Mouse (Mus musculus): ENCODE measurements at regions not wholly inside any gene's neighbourhood (a gene's known extent, or its start where the extent isn't known, plus 50 kb on each side); places are given as distances from the start of the nearest gene placed in this dataset.
A peak's percentile ranks its signal among the peaks of the same experiment; 100 is the strongest.

DNA sequence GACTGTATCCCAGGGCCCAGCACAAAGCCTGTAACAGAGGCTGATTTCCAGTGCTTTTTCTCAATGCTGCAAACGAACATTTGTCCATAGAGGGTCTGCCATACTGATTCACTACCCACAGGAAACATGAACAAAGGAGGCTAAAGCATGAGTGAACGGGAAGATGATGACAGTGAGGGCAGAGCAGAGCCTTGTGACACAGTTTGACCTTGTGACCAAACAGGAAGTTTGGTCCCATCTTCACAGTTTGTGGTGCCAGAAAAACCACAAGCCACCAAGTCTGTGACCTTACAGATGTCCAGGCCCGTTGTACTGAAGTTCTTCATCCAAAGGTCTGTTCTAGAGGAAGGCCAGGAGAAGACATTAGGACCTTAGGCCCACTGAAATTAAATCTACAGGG is 974.4 kb downstream of the Epha4 start:
- no peak for DNase-seq

DNA sequence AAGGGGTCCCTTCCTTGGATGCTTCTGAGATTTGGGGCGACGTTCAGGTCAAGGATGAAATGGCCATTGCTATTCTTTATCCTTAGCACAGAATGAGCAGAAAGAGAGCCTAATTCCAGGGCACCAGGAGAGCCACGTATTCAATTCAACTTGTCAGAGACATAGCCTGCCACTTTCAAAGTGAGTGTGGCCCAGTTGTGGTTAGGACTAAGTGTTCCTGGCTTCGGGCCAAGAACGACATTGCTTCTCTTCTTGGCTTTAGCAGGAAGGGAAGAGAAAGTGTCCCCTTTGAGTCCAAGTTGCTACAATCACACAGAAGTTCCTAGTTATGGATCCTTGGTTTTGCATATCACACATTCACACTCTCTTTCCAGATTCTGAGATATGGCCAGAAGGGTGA is 964.0 kb downstream of the Epha4 start:
- DNase-seq: no peak

DNA sequence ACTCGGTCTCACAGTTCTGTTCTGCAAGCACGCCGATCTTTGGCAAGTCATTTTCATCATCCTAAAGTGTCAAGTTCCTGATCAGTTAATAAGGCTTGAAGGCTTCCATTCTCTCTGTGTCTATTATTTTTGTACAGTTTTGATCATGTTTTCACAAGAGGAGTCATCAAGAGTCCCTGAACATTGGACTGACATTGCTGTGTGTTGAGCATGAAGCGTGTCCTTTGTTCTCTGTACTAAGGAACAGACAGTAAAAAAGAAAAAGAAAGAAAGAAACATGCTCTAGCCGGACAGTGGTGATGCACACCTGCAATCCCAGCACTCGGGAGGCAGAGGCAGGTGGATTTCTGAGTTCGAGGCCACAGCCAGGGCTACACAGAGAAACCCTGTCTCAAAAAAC is 955.4 kb downstream of the Epha4 start:
- DNase-seq: no peak

DNA sequence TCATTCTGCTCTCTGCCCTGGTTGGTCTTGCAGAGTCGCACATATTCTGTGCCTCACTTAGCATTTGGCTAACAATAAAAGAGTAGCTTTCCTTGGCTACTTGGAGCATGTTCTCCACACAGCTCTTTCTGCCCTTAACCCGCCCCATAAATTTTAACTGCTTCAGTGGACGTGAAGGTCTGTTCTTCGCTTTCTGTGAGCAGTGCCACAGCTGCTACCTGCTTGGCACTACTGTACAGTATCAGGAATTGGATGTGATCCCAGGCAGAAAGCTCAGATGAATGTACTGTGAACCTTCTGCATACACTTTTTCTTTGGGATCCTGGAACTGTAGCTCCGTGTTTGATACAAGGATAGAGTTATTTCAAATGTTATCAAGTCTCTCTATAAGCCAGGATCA is 939.4 kb downstream of the Epha4 start:
- no peak for DNase-seq

DNA sequence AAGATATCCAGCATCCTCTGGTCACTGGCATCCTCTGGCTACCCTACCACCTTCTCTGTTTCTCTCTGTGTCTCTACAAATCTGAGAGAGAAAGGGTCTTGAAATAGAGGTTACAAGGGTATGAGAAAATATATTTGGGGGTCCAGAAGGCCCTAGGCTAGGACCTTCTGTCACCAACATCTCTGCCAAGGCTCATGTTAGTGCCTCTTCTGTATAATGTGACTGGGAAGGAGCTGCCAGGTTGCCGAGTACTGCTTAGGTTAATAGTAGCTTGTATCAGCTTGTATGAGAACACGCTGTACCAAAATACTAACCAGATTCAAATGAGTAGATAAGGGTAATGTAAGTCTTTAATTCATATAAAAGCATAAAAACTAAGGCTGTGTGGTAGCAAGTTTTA is 929.0 kb downstream of the Epha4 start:
- DNase-seq: no peak

DNA sequence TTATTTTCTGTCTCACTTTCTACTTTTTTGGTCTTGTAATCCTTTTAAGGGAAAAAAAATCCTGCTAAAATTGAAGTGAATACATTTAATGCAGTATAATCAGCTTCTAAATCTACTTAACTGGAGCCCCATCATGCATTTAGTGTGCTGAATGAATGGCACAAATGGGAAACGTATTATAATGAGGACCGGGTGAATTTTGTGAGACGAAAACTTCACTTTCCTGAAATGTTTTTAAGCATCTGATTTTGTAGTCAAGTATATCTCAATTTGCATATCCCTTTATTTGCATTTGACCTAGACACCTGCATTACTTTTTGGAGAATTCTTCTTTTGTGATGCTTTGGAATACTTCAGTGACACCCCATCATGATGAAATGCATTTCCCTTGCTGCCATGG is 889.1 kb downstream of the Epha4 start:
- no peak for DNase-seq

DNA sequence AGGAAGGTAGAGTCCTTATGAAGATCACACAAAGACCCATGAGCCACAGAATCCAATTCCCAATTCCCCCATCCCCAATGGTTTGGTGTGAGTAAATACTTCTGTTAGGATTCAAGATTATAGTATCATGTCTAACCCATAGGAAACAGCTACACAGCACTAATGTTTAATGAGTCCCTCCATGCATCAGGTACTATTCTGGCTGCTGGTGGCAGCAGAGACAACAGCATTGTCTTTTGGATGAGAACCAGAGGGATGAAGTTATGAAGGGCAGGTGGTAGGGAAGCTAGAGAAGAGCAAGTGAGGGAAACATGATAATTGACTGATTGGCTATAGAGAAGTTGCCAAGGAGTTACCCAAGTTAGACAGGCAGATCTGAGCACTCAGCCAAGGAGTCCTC is 885.0 kb downstream of the Epha4 start:
- DNase-seq: no peak

DNA sequence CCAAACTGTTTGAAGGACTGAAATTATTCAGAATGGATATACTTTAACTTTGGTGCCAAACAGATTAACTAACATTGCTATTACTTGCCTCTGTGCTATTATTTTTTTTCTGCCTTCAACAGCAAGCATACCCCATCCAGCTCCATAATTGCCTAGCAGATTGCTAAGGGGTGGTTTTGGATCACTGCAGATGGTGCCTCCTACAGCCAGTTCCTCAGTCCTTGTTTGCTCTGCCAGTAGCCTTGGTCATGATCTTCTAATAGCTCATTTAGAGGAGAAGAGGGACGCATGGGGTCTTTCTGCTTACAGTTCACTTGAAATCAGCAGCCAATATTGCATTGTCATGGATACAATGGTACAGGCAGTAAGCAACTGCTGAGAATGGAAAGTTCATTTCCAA is 880.8 kb downstream of the Epha4 start:
- DNase-seq: no peak

DNA sequence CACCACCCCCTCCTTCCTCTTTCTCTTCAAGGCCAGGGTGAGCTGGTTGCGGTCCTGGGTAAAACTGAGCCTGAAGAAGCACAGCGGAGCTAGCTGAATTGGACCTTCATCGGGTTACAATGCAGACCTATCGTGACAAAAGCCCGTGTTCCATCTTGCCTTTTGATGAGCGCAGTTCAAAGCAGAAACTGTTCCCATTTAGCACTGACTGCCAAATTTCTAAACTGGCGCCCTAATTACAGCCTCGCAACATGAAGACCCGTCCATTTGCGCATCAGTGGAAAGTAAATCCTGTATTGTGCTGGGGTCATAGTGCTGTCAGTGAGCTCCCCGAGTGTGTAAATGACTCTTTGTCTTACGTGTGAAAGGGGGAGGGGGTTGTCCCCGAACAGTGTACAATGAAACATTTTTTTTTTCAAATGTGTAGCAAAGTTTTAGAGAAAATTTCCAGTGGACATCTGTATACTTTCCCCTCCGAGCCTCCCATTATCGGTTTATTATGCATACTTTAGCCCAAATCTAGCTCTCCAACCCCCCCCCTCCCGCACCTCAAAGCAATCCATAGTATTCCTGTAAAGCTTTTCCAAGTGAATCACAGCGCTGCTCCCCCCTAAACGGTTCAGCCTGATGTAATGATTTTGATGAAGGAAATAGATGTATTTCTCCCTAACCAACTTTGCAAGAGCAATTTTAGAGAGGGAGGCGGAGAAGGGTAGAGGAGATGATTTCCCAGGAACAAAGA is 877.4 kb downstream of the Epha4 start:
- no peak for DNase-seq

DNA sequence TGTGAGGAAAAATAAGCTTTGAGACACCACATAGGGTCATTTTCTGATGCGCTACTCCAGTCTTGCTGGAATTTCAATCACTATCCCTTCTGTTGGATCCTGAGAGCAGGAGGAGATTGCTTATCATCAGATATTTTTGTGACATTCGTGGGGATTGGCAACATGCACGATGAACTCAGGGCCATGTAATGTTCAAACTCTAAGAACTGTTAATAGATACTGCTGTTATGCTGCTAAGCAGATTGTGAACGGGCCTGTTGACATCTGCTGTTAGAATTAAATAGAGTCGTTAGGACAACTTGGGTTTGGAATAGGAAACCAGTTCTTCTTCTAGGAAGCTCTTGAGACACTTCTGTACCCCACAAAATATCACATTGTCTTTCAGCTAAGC is 876.9 kb downstream of the Epha4 start:
- no peak for DNase-seq

DNA sequence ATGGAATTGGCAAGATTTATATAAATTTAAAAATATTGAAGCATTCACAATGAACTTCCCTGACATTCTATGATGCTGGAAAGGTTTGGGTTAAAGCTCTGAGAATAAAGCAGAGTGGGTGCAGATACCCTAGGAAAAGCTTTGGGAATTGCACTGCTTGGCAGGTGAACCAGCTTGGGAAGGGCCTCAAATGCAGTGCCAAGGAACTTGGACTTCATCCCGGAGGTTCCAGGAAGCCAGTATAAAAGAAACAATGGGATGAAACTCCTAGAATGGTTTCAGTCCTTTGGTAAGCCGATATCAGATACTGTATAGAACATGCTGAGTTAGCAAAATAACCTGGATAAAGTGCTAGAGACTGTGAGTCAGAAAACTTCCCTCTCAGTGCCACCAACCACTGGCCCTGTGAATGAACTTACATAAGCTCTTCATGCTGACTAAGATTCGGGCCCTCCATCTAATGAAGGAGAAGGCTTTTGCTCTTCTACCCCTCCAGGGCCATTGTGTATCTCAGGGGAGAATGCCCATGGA is 873.6 kb downstream of the Epha4 start:
- no peak for DNase-seq

DNA sequence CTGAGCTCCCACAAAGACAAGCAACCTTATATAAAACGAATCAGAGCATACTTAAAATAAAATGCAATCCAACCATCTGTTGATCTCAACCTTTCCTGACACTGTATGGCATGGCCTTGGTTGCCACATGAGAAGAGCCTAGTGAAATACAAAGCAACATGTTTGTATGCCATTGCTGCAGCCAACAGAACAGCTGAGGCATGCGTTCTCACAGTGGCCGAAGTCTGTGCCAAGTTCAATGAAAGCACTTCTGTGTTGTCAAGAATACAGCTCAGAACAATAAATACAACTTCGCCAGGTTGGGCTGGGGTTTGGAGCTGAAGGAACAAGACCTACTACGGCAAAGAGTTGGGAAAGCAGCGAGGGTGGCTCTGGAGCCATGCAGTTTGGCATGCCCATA is 872.2 kb downstream of the Epha4 start:
- DNase-seq: no peak

DNA sequence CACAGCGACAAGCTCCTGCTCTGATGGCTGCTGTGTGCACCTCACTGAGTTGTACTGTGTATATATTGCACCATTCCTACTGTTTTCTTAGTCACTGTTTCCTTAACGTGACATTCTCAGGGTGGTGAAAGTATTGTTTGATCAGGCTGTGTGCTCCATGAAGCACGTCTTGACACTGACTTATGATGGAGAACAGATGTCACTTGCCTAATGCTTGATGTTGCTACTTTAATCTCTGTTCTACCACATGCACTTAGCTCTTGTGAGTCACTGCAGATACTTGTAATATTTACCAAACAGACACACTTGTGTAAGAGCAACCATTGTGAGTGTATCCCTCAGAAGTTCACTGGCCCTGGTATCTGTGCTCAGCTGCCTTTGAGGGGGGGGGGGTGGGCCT is 870.0 kb downstream of the Epha4 start:
- DNase-seq: no peak

DNA sequence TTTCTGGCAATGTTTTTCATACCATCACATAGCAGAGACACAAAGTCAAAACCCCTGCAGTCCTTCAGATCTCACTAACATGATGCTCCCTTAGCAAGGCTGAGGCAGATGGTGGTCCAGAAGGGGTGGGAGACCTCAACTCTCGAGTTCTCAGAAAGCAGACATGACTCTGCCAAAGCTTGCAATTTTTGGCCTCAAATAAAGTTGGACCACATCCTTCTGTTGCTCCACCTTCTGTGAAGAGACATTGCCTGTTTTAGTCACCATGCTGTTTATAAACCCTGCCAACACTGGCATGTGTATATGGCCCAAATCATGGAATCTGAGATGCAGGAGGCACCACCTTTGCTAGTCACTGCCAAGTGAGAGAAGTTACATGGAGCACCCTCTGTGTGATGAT is 860.1 kb downstream of the Epha4 start:
- DNase-seq: no peak

DNA sequence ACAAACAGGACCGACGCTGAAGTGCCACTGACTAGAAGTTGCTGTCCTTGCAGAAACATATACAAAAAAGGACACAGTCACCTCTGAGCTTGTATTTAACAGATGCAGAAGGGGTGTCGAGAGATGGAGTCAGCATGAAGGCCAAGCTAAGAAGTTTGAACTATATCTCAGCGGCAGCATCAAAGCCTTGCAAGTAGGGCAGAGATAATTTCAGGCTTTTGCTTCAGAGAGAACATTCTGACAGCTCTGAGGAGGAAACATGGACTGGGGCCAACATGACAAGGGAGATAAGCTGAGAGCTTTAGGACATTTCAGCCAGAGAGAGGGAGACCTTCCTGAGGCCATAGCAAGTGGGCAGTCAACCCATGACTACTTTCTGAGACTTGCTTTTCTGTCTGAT is 856.7 kb downstream of the Epha4 start:
- no peak for DNase-seq

DNA sequence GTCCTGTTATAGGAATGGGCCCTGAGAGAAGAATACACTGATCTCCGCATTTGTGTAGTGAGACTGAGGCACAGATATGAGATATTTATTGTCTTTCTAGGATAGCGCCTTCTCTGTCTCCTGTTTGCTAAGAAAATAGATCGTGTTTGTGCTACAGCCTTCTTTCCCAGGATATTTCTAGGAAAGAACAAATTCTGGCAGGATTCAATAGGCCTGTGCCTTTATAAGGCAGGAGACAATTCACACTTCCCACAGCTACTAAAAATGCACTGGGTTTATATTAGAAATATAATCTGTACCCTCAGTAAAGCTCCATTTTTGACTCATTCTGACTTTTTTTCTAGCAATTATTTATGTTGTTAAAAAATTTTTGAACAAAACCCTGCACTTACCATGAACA is 854.7 kb downstream of the Epha4 start:
- no peak for DNase-seq

DNA sequence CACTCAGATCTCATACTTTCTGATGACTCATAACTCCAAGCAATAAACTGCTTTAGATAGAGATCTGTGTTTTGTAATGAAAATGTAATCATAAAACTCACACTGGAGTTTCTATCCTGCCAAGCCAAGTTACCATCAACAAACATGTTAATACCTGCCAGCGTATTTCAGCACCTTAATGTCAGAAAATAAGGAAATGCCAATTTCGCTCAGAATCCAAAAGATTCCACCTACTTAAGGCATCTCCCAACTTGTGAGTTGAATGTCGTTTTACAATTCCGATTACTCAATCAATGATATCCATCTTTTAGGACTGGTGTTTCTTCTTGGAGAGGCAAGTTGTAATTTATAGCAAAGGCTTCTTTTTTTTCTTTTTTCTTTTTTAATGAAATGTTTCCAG is 850.5 kb downstream of the Epha4 start:
- DNase-seq: no peak

DNA sequence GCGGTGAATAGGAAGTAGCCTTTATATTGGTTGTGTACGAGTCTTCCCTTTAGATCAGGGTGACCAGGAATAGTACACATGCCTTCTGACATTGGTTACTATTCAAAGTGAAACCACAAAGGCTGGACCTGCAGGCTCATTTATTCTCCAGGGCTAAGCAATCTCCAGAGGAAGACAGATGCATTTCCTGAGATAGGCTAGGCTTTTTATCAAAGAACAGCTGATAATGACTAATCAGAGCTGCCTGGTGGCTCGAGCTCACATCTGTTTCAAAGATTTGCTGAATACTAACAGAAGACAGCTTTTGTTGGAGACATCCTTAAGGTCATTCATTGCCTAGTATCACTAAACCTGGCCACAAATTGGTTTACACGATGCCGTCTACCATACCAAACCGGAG is 838.1 kb downstream of the Epha4 start:
- DNase-seq: no peak

DNA sequence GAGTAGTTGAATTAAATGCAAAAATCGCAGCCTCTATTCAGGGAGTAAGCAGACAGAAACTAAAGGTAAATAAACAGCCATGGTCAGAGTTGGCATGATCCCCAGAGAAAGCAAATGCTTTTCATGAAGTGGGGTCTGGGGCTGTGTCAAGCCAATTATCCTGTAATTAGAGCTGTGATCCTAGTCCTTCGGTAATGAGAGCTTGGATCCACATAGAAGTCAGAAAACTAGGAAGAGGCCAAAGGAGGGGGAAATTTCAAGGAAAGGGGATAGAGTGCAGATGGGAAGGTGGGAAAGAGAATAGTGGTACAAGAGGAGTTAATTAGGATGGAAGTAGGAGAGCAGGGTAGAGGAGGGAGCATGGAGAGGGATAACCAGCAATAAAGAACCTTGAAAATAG is 809.3 kb downstream of the Epha4 start:
- no peak for DNase-seq

DNA sequence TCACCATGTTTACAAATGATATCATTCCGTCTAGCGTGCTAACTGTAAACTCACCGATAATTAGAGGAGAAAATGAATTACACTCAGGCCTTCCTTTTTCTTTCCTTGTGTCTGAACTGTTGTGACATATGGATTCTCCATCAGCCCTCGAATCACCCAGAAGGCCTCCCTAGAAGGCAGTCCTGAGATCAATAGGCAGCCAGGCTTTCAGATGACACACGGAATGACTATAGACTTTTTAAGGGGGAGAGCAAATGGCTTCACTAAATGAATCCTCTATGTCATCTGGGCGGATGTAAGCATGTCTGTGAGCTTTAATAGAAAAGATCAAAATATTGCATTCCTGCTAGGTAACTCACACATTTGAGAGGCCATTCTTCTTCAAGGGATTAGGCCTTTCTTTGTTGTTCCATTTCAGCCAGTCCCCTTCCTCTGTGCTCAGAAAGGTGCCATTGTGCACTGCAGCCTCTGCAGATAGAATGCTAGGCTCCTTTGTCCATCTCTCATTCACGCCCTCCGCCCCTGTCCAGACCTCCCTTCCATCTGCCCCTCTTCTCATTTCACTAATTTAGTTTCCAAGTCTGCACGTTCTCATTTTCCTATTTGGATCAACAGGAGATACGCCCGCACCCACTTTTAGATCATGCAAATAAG is 797.1 kb downstream of the Epha4 start:
- DNase-seq: no peak

DNA sequence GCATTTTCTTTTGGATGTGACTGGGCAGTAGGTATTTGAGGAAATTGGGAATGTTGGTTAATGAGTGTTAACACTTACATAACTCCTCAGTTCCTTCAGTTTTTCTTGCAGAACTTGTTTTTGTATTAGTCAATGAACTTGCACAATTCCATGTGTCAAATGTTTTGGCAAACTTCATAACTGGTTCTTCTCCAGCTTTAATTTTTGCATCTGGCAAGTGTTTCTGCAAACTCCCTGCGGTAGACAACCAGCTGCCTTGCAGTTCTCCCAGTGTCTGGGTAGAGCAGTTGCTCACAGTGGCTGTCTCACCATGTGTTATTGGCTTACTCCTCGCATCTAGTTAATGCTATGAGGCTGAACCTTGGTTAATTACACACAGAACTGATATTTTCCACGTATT is 790.4 kb downstream of the Epha4 start:
- DNase-seq: peak; percentile 3

DNA sequence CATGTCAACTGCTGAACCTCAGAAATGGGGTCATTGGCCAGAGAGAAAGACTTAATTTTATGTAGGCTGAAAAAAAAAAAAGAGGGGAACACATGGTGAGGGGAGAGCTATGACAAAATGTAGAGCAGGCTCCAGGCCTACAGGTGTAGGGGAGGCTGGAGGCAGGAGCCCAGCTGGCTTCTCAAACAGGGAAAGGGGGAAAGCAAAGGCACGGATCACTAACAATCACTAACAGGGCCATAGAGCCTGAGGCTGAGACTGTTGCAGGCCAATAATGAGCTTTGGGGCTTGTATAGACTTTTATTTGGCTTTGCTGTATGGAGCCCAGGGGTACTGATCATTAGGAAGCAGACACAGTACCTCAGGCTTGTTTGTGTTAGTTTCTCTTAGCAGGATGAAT is 777.9 kb downstream of the Epha4 start:
- no peak for DNase-seq

DNA sequence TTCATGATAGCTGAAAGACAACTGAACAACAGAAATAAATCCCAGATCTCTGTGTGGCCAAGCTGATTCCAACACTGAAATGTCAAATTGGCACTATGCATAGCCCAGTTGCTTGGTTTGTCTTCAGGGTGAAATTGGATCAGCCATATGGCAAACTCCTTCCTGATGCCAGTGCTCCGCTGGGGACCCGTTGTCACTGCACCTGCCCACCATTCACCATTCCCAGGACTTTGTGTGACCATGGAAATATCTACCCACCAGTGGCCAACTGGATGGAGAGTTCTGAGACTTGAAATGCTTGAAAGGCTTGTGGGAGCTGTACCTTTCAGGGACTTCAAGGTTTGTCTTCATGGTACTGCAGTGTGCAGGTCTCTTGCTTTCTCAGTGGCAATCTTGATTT is 777.2 kb downstream of the Epha4 start:
- no peak for DNase-seq

DNA sequence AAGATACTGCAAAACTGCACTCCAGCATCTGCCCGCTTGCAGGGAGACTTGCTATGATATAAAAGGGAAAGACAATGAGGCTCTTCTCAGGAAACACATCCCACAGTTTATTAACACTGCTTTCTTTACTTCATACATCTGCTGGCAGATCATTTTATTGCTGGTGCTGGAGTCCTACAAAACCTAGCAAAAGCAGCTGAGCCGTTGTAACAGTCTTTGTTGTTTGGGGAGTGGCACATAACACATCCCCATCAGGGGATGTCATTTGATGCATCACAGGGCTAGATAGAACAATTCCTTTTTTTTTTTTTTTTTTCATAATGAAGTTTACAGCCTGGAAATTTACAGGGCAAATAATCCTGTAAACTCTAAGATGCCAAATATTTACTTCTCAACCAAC is 742.2 kb downstream of the Epha4 start:
- no peak for DNase-seq

DNA sequence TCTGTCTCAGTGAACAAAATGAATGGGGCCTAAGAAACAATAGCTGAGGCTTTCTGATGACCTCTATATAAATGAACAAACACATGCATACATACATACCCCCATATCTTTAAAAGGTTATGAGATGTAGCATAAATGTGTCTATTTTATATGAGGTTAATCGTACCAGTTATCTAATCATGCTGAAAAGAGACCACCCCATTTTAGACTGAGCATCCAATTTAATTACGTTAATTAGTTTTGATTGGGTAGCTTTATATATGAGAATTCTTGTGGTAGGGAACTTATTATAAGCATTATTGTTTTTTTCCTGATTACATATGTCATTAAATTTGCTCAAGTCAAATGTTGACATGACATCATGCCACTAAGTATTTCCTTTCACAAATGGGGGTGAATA is 728.0 kb downstream of the Epha4 start:
- no peak for DNase-seq

Measured in kidney, adult 11 months (tissue).